Mouse (Mus musculus): Measurements from ENCODE around the gene Adamts6. TPM values are rescaled to one million over a fixed set of nuclear protein-coding genes. Genes with fewer than 3 reads are reported as not detected.
A peak's percentile ranks its signal among the peaks of the same experiment; 100 is the strongest.

Gene Adamts6
- 3.1 and 4.4 TPM in 2 replicates for polyA plus RNA-seq (2016; fragmentation: Nextera tagmentation; extraction: Ambion mirVana)

DNA sequence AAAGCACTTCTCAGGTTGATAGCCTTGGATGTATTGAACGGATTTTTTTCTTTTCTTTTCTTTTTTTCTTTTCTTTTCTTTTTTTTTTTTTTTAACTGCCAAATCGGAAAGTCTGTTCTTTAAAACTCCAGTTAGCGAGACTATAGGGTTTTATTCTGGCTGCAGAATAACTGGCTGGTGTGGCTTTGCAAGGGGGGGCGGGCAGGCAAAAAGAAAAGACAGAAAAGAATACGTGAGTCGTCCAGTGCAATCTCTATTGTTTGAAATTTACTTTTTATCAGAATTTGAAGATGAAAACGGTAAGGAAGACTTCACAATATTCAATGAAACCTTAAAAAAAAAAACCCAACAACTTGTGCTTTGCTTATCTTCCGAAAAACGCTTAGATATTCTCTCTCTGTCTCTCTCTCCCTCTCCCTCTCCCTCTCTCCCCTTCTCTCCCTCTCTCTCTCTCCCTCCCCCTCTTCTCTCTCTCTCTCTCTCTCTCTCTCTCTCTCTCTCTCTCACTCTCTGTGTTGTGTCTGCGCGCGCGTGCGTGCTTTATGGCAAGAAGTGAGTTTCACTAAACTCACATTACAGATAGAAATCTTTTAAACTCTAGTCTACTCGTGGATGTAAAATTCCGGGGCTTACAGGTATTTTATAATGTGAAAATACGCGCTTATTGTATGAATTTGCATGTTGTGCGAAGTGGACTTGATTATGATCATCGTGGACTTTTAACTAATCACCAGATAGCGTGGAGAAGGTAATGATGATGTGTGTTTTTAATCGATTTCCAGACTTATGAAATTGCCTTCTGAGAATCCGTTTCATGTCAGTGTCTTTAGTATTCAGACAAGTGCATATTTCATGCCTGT, at the start of gene Adamts6:
Gene Adamts6 (plus strand): TSS at position 470 of the 860 bp plus-strand sequence.
- Histone ChIP-seq H3K4me1 (0 out of 2 replicates have a peak, but pooled peaks cover 6% of the 10 kb centered on the region), H3K36me3 (no peaks in the 10 kb centered on the region), H3K27ac (peak within 1 kb of the TSS; percentile 88), H3K9me3 (no peaks in the 10 kb centered on the region), H3K27me3 (ENCODE audit: insufficient read depth, poor library complexity, severe bottlenecking) (no peaks in the 10 kb centered on the region), H3K4me3 (peak within 1 kb of the TSS; percentile 67)
- no peak for DNase-seq (ENCODE audit: low spot score)
- under 1% methylated on average over 23 of the region's 23 CpGs for WGBS

DNA sequence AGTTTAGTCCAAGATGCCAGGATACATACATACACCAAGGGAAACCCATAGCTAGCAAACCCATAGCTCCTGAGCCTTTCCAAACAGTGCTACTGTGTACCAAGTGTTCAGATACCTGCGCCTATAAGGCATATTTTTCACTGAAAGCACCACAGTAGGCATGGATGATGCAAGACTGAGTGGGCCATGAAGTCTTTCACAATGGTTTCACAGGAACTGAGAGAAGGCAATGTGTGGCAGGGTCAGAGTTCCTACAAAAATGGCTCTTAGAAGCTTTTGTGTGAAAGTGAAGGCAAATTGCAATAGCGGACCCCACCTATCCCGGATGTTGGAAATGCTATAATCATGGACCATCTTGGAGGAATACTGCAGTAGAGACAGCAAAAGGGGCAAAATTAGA, 28.6 kb upstream of the Adamts6 start:
- Histone ChIP-seq H3K27ac (no peak overlapping the region), H3K27me3 (ENCODE audit: insufficient read depth, poor library complexity, severe bottlenecking) (no peaks in the 10 kb centered on the region), H3K4me1 (no peaks in the 10 kb centered on the region), H3K36me3 (no peaks in the 10 kb centered on the region), H3K4me3 (no peak overlapping the region), H3K9me3 (no peaks in the 10 kb centered on the region)
- 87% methylated on average over 3 of the region's 3 CpGs for WGBS
- no peak for DNase-seq (ENCODE audit: low spot score)

- 2% methylated on average over 2 of the region's 2 CpGs for WGBS
- Histone ChIP-seq H3K27ac (no peak overlapping the region; the same call in 1 of the 2 replicates), H3K36me3 (no peaks in the 10 kb centered on the region), H3K27me3 (ENCODE audit: insufficient read depth, poor library complexity, severe bottlenecking) (no peaks in the 10 kb centered on the region), H3K9me3 (no peaks in the 10 kb centered on the region), H3K4me1 (0 out of 2 replicates have a peak, but pooled peaks cover 6% of the 10 kb centered on the region), H3K4me3 (0 out of 2 replicates have a peak overlapping the region, but pooled peaks have one; percentile 67)
- no peak for DNase-seq (ENCODE audit: low spot score)
Observed at GRCm38 (mm10) chr13:104285031-104285431, 2.6 kb upstream of the Adamts6 start.

DNA sequence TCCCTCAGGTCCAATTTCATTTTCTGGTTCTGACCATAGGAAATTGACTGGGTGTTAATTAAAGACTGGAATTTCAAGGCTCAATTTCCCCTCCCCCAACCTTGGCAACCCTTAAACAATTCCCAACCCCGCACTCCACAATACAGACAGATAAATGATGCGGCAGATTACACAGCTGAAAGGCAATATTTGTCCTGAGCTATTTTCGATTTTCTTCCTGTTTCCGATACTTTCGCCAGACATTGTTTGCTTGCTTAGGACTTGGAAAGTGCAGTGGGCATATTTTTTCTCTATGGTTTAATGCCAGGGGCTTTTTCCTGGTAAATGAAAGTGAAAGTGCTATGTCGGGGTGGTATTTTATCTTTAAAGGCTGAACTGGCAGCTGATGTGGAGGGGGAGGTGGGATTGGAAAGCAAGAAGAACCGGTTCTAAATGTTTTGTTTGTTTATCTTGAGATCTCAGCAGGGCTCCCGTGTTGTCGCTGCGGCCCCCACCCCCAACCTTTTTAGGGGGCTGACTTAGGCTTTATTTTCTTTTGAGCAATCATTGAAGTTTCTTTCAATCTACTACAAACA, 1.8 kb upstream of the Adamts6 start:
- H3K4me1 ChIP-seq: 0 out of 2 replicates have a peak, but pooled peaks cover 6% of the 10 kb centered on the region
- no peaks in the 10 kb centered on the region for H3K36me3 ChIP-seq
- 1% methylated on average over 10 of the region's 10 CpGs for WGBS
- no peak for DNase-seq (ENCODE audit: low spot score)
- peak overlapping the region; percentile 88 for H3K27ac ChIP-seq
- H3K9me3 ChIP-seq: no peaks in the 10 kb centered on the region
- H3K27me3 ChIP-seq (ENCODE audit: insufficient read depth, poor library complexity, severe bottlenecking): no peaks in the 10 kb centered on the region
- H3K4me3 ChIP-seq: peak overlapping the region; percentile 67

GRCm38 (mm10) chr13:104286336-104286735, 1.3 kb upstream of the Adamts6 start:
- Histone ChIP-seq H3K4me1 (0 out of 2 replicates have a peak, but pooled peaks cover 6% of the 10 kb centered on the region), H3K9me3 (no peaks in the 10 kb centered on the region), H3K4me3 (peak overlapping the region; percentile 67), H3K27me3 (ENCODE audit: insufficient read depth, poor library complexity, severe bottlenecking) (no peaks in the 10 kb centered on the region), H3K27ac (peak overlapping the region; percentile 88), H3K36me3 (no peaks in the 10 kb centered on the region)
- 1% methylated on average over 4 of the region's 4 CpGs for WGBS
- DNase-seq (ENCODE audit: low spot score): no peak

- WGBS: 0% methylated on average over 10 of the region's 10 CpGs
- H3K4me1 ChIP-seq: 0 out of 2 replicates have a peak, but pooled peaks cover 6% of the 10 kb centered on the region
- H3K4me3 ChIP-seq: peak overlapping the region; percentile 67
- H3K27ac ChIP-seq: peak overlapping the region; percentile 88
- H3K36me3 ChIP-seq: no peaks in the 10 kb centered on the region
- peak; percentile 95 for DNase-seq (ENCODE audit: low spot score)
- no peaks in the 10 kb centered on the region for H3K9me3 ChIP-seq
- H3K27me3 ChIP-seq (ENCODE audit: insufficient read depth, poor library complexity, severe bottlenecking): no peaks in the 10 kb centered on the region
Observed at GRCm38 (mm10) chr13:104286897-104287309, 732 bp upstream of the Adamts6 start.

DNA sequence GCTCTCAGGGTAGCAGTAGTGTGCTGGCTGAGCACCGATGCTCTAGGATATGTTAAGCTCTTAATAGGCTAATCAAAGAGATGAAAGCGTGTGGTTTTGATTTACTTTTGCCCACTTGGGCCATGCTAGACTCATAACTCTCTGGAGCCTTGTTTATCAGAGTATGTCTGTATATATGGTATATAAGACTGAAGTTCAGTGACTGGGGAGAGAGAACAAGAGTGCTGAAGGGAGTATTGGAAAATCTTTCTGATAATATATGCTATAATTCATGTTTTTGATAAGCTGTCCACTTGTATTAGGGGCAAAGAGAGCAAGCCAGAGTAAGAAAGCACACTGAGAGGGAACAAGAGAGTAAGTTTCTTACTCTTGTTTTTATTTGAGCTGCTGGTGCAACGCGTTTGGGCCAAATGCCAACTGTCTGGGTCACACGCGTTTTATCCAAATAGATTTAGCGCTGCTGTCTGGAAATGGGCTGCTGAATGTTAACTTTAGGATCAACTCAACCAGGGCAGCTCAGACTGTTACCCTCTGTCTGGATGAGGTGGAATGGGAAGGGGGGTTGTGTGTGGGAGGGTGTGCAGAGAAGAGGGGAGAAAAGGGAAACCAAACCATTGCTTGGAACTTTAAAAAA, 708 bp downstream of the Adamts6 start:
- WGBS: under 1% methylated on average over 7 of the region's 7 CpGs
- Histone ChIP-seq H3K4me3 (peak overlapping the region; percentile 67), H3K36me3 (no peaks in the 10 kb centered on the region), H3K27ac (peak overlapping the region; percentile 88), H3K9me3 (no peaks in the 10 kb centered on the region), H3K27me3 (ENCODE audit: insufficient read depth, poor library complexity, severe bottlenecking) (no peaks in the 10 kb centered on the region), H3K4me1 (0 out of 2 replicates have a peak, but pooled peaks cover 6% of the 10 kb centered on the region)
- peak; percentile 76 for DNase-seq (ENCODE audit: low spot score)

GRCm38 (mm10) chr13:104289176-104289575, 1.5 kb downstream of the Adamts6 start:
- no peak for DNase-seq (ENCODE audit: low spot score)
- H3K4me3 ChIP-seq: peak overlapping the region; percentile 67

DNA sequence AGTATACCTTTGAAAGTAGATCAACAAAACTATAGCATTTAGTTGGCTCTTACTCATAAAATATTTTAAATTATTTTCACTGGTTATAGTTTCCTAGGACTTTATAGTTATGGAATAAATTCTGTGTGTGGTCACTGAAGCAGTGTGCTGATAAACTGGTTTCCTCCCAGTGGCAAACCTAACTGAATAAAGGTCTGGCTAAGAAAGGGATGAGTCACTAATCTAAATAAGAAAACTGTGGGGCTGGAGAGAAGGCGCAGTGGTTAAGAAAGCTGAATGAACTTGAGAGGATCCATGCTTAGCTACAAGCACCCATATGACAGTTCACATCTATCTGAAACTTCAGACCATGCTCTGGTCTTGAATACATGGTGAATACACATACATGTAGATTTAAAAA, 7.8 kb downstream of the Adamts6 start:
- DNase-seq (ENCODE audit: low spot score): no peak
- no peak overlapping the region for H3K27ac ChIP-seq
- 85% methylated on average over 1 of the region's 1 CpGs for WGBS
- no peaks in the 10 kb centered on the region for H3K27me3 ChIP-seq (ENCODE audit: insufficient read depth, poor library complexity, severe bottlenecking)
- no peaks in the 10 kb centered on the region for H3K4me1 ChIP-seq
- no peak overlapping the region for H3K4me3 ChIP-seq
- no peaks in the 10 kb centered on the region for H3K9me3 ChIP-seq
- peaks cover 22% of the 10 kb centered on the region for H3K36me3 ChIP-seq

More at GRCm38 (mm10) chr13:104289176-104289575, 1.5 kb downstream of the Adamts6 start:
- Histone ChIP-seq H3K27ac (no peak overlapping the region), H3K27me3 (ENCODE audit: insufficient read depth, poor library complexity, severe bottlenecking) (no peaks in the 10 kb centered on the region), H3K36me3 (no peaks in the 10 kb centered on the region), H3K9me3 (no peaks in the 10 kb centered on the region), H3K4me1 (0 out of 2 replicates have a peak, but pooled peaks cover 6% of the 10 kb centered on the region)

DNA sequence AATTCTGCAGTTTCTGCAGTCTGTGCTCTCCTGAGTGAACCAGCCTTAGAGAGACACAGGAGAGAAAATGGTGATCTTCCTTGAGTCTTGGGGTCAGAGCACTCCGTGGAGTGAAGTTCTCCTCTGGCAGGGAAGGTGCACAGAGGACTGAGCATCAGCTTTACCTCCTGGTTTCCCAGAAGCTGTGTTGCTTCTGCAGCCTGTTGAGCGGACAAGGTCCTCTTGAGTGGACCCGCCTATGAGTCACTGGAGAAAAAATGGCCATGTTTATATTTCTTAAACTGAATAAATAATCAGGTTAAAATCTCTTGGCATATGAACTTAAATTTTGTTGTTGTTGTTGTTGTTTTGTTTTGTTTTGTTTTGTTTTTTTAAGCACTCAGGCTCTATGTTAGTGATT, 41.7 kb downstream of the Adamts6 start:
- Histone ChIP-seq H3K9me3 (no peaks in the 10 kb centered on the region), H3K27ac (no peak overlapping the region)

GRCm38 (mm10) chr13:104329742-104330141, 42.1 kb downstream of the Adamts6 start:
- no peak for DNase-seq (ENCODE audit: low spot score)
- Histone ChIP-seq H3K9me3 (no peaks in the 10 kb centered on the region), H3K27ac (no peak overlapping the region), H3K4me1 (no peaks in the 10 kb centered on the region), H3K36me3 (peaks cover 10% of the 10 kb centered on the region), H3K4me3 (no peak overlapping the region), H3K27me3 (ENCODE audit: insufficient read depth, poor library complexity, severe bottlenecking) (no peaks in the 10 kb centered on the region)
- WGBS: 88% methylated on average over 2 of the region's 2 CpGs

More for the DNA sequence above, 41.7 kb downstream of the Adamts6 start:
- no peak for DNase-seq (ENCODE audit: low spot score)
- Histone ChIP-seq H3K27me3 (ENCODE audit: insufficient read depth, poor library complexity, severe bottlenecking) (no peaks in the 10 kb centered on the region), H3K4me1 (no peaks in the 10 kb centered on the region), H3K4me3 (no peak overlapping the region), H3K36me3 (peaks cover 10% of the 10 kb centered on the region)
- 86% methylated on average over 3 of the region's 3 CpGs for WGBS

DNA sequence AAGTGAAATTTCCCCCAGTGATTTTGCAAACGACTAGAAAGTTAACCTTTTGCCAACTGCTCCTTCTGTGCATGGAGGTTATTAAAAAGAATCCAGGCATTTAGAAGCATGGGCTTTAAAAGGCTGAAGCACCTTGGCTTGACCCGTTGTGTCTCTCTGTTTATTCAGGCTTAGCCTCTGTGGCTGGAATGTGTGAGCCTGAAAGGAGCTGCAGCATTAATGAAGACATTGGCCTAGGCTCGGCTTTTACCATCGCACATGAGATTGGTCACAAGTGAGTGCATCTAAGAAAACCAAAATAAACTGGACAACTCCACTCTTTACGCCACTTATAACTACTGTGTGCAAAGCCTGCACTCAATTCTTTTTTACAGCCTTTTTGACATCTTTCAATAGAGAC, 65.0 kb downstream of the Adamts6 start:
- no peak for DNase-seq (ENCODE audit: low spot score)
- Histone ChIP-seq H3K36me3 (peaks cover 19% of the 10 kb centered on the region; the same call in 1 of the 2 replicates), H3K27me3 (ENCODE audit: insufficient read depth, poor library complexity, severe bottlenecking) (no peaks in the 10 kb centered on the region), H3K27ac (no peak overlapping the region), H3K9me3 (no peaks in the 10 kb centered on the region), H3K4me1 (no peaks in the 10 kb centered on the region), H3K4me3 (no peak overlapping the region)
- WGBS: 76% methylated on average over 5 of the region's 5 CpGs
